Comparison of ENCODE assay signal across 9 mouse cellular contexts in the genomic region with DNA sequence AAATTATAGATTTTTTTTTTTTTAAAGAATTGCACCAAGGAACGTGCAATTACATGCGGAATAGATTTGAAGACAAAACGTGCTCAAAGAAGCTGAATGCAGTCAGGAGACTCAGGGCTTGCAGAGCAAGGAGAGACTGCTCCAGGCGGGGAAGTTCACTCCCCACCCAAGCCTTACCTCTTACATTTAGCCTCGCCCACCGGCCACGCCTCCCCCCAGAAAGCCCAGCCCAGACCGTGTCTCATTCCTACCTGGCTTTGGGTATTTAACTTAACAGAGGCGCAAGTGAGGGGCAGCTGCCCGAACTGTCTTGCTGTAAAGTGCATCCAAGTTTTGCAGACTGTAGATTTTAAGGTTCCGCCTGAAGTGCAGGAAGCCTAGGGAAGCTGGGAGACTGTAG.
DNase-seq lines count a peak whose midpoint lies in the region; ATAC-seq and TF ChIP-seq lines count a peak whose summit lies in the region.
"Had no signal": no experiment of that assay in that cellular context is flagged by ENCODE, and none has a peak within 500 bp of the region (broad histone marks: within the 10 kb centered on the region; RNA-seq: fewer than 3 reads in every experiment).

No protein-coding gene starts in this region.

- peak; percentile 28 for ATAC-seq in forebrain, postnatal 0 days
- ATAC-seq in liver, embryonic 13.5 days (ENCODE audit: low read depth), result peak; percentile 60; the same call in 1 of the 2 replicates
- ATAC-seq in neural tube, embryonic 15.5 days (ENCODE audit: low FRiP score), result 0 out of 2 replicates have a peak, but pooled peaks have one; percentile 18

- no peak overlapping the region for H3K27ac ChIP-seq in forebrain, postnatal 0 days (ENCODE audit: low read depth, low read length)
- H3K27ac ChIP-seq in liver, embryonic 13.5 days, result no peak overlapping the region
- no peak overlapping the region for H3K27ac ChIP-seq in neural tube, embryonic 15.5 days (replicated peaks)
- H3K27ac ChIP-seq: macrophage had no signal

- no peaks in the 10 kb centered on the region for H3K9me3 ChIP-seq in forebrain, postnatal 0 days (ENCODE audit: low read length)
- no peaks in the 10 kb centered on the region for H3K9me3 ChIP-seq in liver, embryonic 13.5 days (replicated peaks)
- no peaks in the 10 kb centered on the region for H3K9me3 ChIP-seq in neural tube, embryonic 15.5 days (replicated peaks)

- peak overlapping the region; percentile 32 for H3K4me3 ChIP-seq in forebrain, postnatal 0 days (ENCODE audit: low read depth, low read length)
- peak overlapping the region; percentile 27 for H3K4me3 ChIP-seq in liver, embryonic 13.5 days (replicated peaks)
- H3K4me3 ChIP-seq in neural tube, embryonic 15.5 days (replicated peaks), result peak overlapping the region; percentile 32; the same call in 1 of the 2 replicates

- TF ChIP-seq CTCF in forebrain, postnatal 0 days (IDR thresholded peaks at IDR 0.05; ENCODE audit: low read depth), result no peak

- no peaks in the 10 kb centered on the region for H3K27me3 ChIP-seq in forebrain, postnatal 0 days (ENCODE audit: insufficient read depth, low read length)
- 0 out of 2 replicates have a peak, but pooled peaks cover 6% of the 10 kb centered on the region for H3K27me3 ChIP-seq in liver, embryonic 13.5 days
- no peaks in the 10 kb centered on the region for H3K27me3 ChIP-seq in neural tube, embryonic 15.5 days (replicated peaks)

- H3K4me1 ChIP-seq in forebrain, postnatal 0 days (ENCODE audit: insufficient read depth), result peaks cover 9% of the 10 kb centered on the region
- H3K4me1 ChIP-seq in liver, embryonic 13.5 days (replicated peaks), result peaks cover 17% of the 10 kb centered on the region
- peaks cover 16% of the 10 kb centered on the region for H3K4me1 ChIP-seq in neural tube, embryonic 15.5 days

- peak; percentile 40 for DNase-seq in kidney, postnatal 10 days
- no peak for DNase-seq in kidney, adult 9 months
- no peak for DNase-seq in forebrain, postnatal 0 days
- DNase-seq in liver, embryonic 13.5 days, result peak; percentile 15
- no peak for DNase-seq in right cerebral cortex, postnatal 14 days
- no peak for DNase-seq in testis, postnatal 14 days (ENCODE audit: low spot score)
- no peak for DNase-seq in urinary bladder, postnatal 10 days (ENCODE audit: low spot score)

- H3K9ac ChIP-seq in forebrain, postnatal 0 days, result peak overlapping the region; percentile 39; the same call in 1 of the 2 replicates
- H3K9ac ChIP-seq in liver, embryonic 13.5 days, result no peak overlapping the region
- no peak overlapping the region; the same call in 1 of the 2 replicates for H3K9ac ChIP-seq in neural tube, embryonic 15.5 days (replicated peaks)

- peak overlapping the region; percentile 57 for H3K4me2 ChIP-seq in forebrain, postnatal 0 days (ENCODE audit: low read depth)
- H3K4me2 ChIP-seq in liver, embryonic 13.5 days, result peak overlapping the region; percentile 64
- H3K4me2 ChIP-seq in neural tube, embryonic 15.5 days, result peak overlapping the region; percentile 59

- WGBS in forebrain, postnatal 0 days, result 18% methylated on average over 11 of the region's 11 CpGs
- WGBS in liver, embryonic 13.5 days (ENCODE audit: insufficient replicate concordance), result 7% methylated on average over 11 of the region's 11 CpGs
- 9% methylated on average over 11 of the region's 11 CpGs for WGBS in neural tube, embryonic 15.5 days

- no peaks in the 10 kb centered on the region for H3K36me3 ChIP-seq in forebrain, postnatal 0 days (ENCODE audit: insufficient read depth)
- no peaks in the 10 kb centered on the region for H3K36me3 ChIP-seq in liver, embryonic 13.5 days
- no peaks in the 10 kb centered on the region for H3K36me3 ChIP-seq in neural tube, embryonic 15.5 days

Comparison
In these comparisons a context has a peak if more than half of its experiments do, and no peak if none do; other contexts are left out.
1. DNase-seq: peak in kidney, postnatal 10 days (single experiment) and liver, embryonic 13.5 days (single experiment); none in kidney, adult 9 months (single experiment), forebrain, postnatal 0 days (single experiment), right cerebral cortex, postnatal 14 days (single experiment), testis, postnatal 14 days (single experiment) and urinary bladder, postnatal 10 days (single experiment).
2. Peak in every context shown above with its lines, with median percentiles within 50 percentile points of each other: ATAC-seq, H3K4me2 ChIP-seq and H3K4me3 ChIP-seq.